Mouse (Mus musculus): ENCODE measurements around the gene Zkscan17. TPM values are rescaled to one million over a fixed set of nuclear protein-coding genes. Genes with fewer than 3 reads are reported as not detected.

Zkscan17 gene
- polyA plus RNA-seq, 2 experiments from 2014 or later = 8.6 to 14.2 TPM

- peak; percentile 62 for ATAC-seq
These were observed 8.3 kb downstream of the Zkscan17 start for GRCm38 (mm10) chr11:59518226-59518625.

GRCm38 (mm10) chr11:59517441-59517840, 9.1 kb downstream of the Zkscan17 start:
- ATAC-seq = no peak

DNA sequence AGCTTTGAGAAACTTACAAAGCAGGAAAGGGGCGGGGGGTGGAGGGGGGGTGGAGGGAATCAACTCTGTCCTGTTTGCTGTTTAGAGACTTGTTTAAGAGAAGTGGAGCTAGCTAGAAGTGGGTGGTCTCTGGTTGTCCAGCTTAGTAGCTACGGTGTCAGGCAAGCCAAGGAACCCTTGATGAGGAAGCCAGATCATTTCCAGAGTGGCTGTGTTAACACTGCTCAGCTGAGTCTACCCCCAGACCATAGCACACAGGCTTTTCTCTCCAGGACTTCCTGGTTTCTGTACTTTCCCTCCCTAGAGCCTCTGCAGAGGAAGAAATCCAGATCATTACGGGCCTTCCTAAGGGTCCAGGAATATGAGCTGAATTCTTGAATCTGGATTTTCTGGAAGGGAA, 11.8 kb downstream of the Zkscan17 start:
- ATAC-seq = no peak

GRCm38 (mm10) chr11:59514381-59514780, 12.2 kb downstream of the Zkscan17 start:
- no peak for ATAC-seq

GRCm38 (mm10) chr11:59513556-59513955, 13.0 kb downstream of the Zkscan17 start:
- ATAC-seq = no peak

DNA sequence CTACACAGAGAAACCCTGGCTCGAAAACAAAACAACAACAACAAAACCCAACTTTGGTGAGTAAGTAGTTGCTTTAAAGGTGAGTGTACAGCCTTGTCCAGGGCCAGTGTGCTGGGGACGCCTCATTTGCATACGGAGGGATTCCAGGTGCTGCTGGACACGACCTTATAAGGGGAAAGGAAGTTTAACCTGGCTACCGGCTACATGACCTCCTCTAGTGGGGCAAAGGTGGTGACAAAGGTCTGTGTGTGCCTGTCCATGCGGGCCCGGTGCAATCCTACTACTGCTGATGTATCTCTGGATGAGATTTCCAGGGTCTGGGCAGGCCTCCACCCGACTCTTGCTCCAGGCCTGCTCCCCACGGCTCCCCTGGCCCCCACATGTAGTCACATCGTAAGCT, 13.8 kb downstream of the Zkscan17 start:
- no peak for ATAC-seq

GRCm38 (mm10) chr11:59511558-59511957, 15.0 kb downstream of the Zkscan17 start:
- no peak for ATAC-seq

DNA sequence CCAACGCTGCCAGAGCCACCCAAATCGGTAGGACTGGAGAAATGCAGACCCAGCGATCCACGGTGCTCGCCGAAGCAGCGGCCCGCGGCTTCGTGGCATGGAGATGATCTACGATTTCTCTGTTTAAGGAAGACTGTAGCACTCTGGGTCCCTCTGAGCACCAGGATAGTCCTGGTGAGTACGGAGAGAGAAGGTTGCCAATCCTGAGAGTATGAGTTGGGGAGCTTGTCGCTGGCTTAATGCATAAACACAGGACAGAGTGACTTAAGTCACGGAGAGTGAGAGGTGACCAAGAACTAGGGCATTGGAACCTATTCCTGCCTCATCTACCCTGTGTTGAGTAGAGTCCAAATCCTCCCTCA, 19.9 kb downstream of the Zkscan17 start:
- ATAC-seq = no peak

- peak; percentile 84 for ATAC-seq
These were observed 20.5 kb downstream of the Zkscan17 start for GRCm38 (mm10) chr11:59505839-59506712.

- ATAC-seq = peak; percentile 54
These were observed 21.2 kb downstream of the Zkscan17 start for GRCm38 (mm10) chr11:59505351-59505838.

DNA sequence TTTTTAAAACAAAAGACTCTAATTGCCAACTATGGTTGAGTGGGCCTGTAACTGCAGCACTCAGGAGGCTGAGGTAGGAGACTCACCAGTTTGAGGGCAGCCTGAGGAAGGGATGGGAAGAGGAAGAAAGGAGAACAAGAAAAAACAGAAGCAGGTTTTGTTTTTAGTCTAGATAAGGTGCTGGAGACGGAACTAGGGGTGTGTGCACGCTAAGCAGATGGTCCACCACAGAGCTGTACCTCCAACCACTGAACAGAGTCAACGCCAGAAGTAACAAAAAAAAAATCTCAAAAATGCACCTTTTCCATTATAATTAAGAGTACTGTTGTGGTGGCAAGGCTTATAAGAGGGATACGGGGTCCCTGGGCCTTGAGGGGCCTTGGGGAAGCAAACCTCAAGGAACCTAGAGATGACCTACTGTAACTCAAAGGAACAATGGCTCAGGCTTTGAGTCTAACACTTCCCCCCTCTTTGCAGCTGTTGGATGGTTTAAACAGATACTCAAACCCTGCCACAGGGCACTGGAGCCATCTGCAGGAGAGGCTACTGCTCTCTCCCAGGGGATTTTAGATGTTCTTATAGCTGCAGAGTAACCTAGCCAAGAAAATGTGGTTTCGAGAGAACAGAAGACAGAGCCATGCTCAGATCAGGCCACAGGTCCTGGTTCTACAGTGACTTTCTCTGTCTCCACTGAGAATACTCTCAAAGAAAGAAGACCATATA, 24.4 kb downstream of the Zkscan17 start:
- no peak for ATAC-seq

- no peak for ATAC-seq
These were observed 28.8 kb downstream of the Zkscan17 start for GRCm38 (mm10) chr11:59497747-59498146.

DNA sequence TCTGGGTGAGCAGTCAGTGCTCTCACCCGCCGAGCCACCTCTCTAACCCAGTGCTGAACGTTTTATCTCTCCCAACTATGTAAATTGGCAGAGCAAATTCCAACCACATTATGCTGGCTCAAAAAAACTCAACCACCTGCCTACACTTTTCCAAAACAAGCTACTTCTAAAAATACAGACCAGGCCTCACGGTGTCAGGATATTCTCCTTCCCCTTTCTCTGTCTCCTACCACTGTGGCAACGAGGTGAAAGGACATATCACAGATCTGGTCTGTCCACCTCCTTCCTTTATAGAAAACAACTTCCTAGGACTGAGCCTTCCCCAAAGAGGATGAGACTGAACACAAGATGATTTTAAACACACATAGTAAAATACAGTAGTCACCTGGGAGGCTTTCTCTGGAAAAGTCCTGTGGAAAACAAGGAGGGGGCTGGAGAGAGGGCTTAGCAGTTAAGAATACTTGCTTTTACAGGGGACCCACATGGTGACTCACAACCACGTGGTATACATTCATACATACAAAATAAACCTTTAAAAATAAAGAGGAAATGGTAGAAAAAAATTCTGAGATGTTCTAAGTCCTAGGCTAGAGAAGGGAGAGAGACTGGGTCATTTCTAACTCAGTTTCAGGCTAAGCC, 29.8 kb downstream of the Zkscan17 start:
- no peak for ATAC-seq

- no peak for ATAC-seq
These were observed 40.3 kb downstream of the Zkscan17 start for GRCm38 (mm10) chr11:59486222-59486621.

DNA sequence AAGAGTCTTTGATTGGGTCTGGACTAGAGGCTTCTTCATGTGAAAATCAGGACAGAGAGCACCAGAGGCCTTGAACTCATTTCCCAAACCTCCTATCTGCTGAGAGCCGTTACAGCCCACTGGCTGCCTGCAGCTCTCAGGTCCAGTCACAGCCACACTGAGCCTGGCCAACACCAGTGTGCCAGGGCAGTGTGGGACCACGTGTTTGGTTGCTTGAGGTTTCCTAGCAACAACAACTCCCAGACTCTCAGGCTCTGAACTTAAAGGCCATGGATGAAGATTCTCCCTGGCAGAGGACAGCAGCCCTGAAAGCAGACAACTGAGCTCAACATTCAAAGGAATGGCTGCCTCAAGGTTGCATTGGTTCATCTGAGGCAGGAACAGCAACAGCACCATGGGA, 40.9 kb downstream of the Zkscan17 start:
- no peak for ATAC-seq

DNA sequence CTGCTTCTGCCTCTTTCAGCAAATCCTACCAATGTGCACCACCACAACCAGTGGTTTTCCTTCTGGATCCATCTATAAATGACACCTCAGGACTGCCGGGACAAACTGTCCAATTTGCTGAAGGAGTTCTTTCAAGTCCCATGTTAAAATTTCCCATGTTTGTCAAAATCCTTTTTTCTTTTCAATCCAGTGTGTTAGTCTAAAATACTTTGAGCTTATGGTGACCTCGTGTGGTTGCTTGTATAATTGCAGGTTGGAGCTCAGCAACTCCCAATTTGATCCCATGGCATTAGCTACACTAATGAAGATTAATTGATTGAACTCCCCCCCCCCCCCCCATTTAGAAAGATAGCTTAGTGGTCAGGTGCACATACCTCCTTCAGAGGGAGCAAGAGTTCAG, 43.3 kb downstream of the Zkscan17 start:
- no peak for ATAC-seq

GRCm38 (mm10) chr11:59477240-59477639, 49.3 kb downstream of the Zkscan17 start:
- ATAC-seq = no peak

GRCm38 (mm10) chr11:59472326-59472677, 54.2 kb downstream of the Zkscan17 start, which contains the start of gene Zfp867:
Gene Zfp867 (minus strand): TSS chr11:59472474.
- peak; percentile 98 for ATAC-seq

- peak; percentile 53 for ATAC-seq
These were observed 54.9 kb downstream of the Zkscan17 start for GRCm38 (mm10) chr11:59471413-59472325.

DNA sequence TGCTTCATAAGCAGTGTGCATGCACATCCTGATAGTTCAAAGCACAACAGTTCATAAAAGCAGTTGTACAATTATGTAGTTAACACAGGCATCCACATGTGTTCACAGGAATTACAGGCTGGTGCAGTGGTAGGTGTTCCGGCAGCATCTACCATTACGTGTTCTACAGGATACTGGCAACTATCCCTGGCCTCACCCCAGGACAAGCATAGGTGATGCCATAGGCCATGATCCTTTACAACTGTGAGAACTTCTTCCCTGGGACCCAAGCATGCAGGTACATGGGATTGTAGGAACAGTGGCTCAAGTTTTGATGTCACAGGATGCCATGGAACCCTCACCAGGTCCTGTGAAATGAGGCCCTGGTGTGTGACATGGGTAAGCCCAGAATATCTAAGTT, 66.1 kb downstream of the Zkscan17 start:
- no peak for ATAC-seq

- ATAC-seq = no peak
These were observed 67.6 kb downstream of the Zkscan17 start for GRCm38 (mm10) chr11:59458973-59459372.

GRCm38 (mm10) chr11:59456891-59457290, 69.7 kb downstream of the Zkscan17 start:
- ATAC-seq = no peak

All from CD4-positive, CD25-positive, alpha-beta regulatory T cell, adult 4 months (primary cell).